Mouse (Mus musculus): Measurements from ENCODE around the gene Fbxo24.

DNA sequence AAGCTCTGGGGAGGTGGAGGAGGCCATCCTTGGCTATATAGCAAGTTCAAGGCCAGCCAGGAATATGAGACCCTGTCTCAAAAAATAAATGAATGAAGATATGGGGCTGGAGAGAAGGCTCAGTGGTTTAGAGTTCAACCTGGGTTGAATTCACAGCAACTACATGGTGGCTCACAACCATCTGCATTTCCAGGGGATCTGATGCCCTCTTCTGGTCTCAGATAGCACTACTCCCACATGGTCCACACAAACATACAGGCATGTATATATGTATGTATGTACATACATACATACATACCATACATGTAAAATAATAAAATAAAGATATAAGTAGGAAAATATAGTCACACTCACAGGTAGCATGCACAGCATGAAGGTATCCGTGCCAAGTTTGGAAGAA is 41.4 kb upstream of the Fbxo24 start:
- 0 out of 2 replicates have a peak, but pooled peaks have one; percentile 8 for TF ChIP-seq CTCF (conservative IDR thresholded peaks at IDR 0.05; ENCODE audit: low read length)
- no peak for TF ChIP-seq NANOG (IDR thresholded peaks at IDR 0.05; ENCODE audit: borderline replicate concordance, low read length)
